ENCODE assay signal across 8 mouse cellular contexts in the genomic region with DNA sequence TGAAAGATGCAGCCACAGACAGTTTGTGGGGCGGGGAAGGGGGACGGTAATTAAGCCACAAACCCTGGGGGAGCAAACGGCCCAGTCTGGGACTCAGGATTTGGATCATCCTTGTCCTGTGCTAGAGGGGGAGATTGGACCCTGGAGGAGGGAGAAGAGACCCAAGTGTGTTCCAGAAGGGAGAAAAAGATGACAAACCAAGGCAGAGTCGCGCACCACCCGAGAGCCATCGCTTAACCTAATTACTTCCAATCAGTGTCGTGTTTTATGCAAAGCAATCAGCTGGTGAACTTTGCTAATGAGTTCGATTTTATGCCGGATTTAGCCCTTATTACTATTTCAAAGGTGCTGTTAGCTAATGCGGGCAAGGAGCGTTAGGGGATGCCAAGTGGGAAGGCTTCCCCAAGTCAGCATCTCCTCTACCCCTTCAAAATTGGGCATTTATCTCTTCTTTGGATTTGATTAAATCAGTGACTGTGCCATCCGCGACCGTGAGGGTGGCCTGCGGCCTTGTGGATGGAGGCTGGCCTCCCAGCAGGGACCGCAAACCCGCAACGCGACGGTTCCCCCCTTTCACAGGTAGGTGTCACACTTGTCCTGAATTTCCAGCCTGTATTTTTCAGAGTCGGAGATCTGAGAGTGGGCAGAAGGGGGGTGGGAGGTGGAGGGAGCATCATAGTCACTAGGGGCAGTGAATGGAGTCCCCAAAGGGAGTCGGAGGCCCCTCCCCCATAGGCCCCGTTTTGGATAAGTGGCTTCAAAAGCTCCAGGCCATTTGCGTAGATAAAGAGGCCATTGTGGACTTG. TPM values are rescaled to one million over a fixed set of nuclear protein-coding genes. Genes with fewer than 3 reads are reported as not detected.
DNase-seq lines count a peak whose midpoint lies in the region; ATAC-seq and TF ChIP-seq lines count a peak whose summit lies in the region.

No protein-coding gene starts in this region.

- H3K4me2 ChIP-seq in limb, embryonic 14.5 days (replicated peaks; ENCODE audit: low read depth, low read length, severe bottlenecking) = peak overlapping the region; percentile 50
- peak overlapping the region; percentile 60 for H3K4me2 ChIP-seq in neural tube, embryonic 11.5 days (ENCODE audit: low read depth)

- peaks cover 13% of the 10 kb centered on the region for H3K4me1 ChIP-seq in limb, embryonic 14.5 days (ENCODE audit: control insufficient read depth, insufficient read depth, low read length)
- peaks cover 31% of the 10 kb centered on the region for H3K4me1 ChIP-seq in neural tube, embryonic 11.5 days (ENCODE audit: control insufficient read depth, insufficient read depth, low read length)

- peak overlapping the region; percentile 38 for H3K4me3 ChIP-seq in limb, embryonic 14.5 days (replicated peaks; ENCODE audit: low read length)
- H3K4me3 ChIP-seq in neural tube, embryonic 11.5 days (ENCODE audit: low read depth, low read length) = peak overlapping the region; percentile 38

- 3% methylated on average over 25 of the region's 25 CpGs for WGBS in limb, embryonic 14.5 days
- WGBS in neural tube, embryonic 11.5 days = 1% methylated on average over 25 of the region's 25 CpGs

- H3K27ac ChIP-seq in limb, embryonic 14.5 days (replicated peaks; ENCODE audit: low read depth, low read length) = peak overlapping the region; percentile 53; the same call in 1 of the 2 replicates
- peak overlapping the region; percentile 73 for H3K27ac ChIP-seq in neural tube, embryonic 11.5 days (ENCODE audit: low read depth, low read length)

- H3K9me3 ChIP-seq in limb, embryonic 14.5 days (ENCODE audit: control insufficient read depth, low read length) = no peaks in the 10 kb centered on the region
- H3K9me3 ChIP-seq in neural tube, embryonic 11.5 days (ENCODE audit: control insufficient read depth, low read length) = no peaks in the 10 kb centered on the region

- TF ChIP-seq POLR2A in limb, embryonic 14.5 days (IDR thresholded peaks at IDR 0.05; ENCODE audit: borderline replicate concordance, extremely low read depth, insufficient read depth, insufficient read length) = 0 out of 2 replicates have a peak, but pooled peaks have one; percentile 10

- H3K27me3 ChIP-seq in limb, embryonic 14.5 days (ENCODE audit: control insufficient read depth, insufficient read depth, low read length) = peaks cover 78% of the 10 kb centered on the region
- peaks cover 36% of the 10 kb centered on the region for H3K27me3 ChIP-seq in neural tube, embryonic 11.5 days (ENCODE audit: control insufficient read depth, insufficient read depth, low read length)

- DNase-seq in adrenal gland, postnatal 14 days = peak; percentile 40
- no peak for DNase-seq in adrenal gland, postnatal 25 days
- DNase-seq in thymus, postnatal 0 days (ENCODE audit: low spot score) = peak; percentile 13
- DNase-seq in thymus, postnatal 10 days (ENCODE audit: low spot score in 2 of 2) = no peak
- DNase-seq in heart, postnatal 4 days = peak; percentile 62
- peak; percentile 70 for DNase-seq in limb, embryonic 14.5 days (ENCODE audit: low spot score)
- DNase-seq in neural tube, embryonic 11.5 days (ENCODE audit: low spot score) = peak; percentile 90
- no peak for DNase-seq in spleen, postnatal 36 days (ENCODE audit: low spot score in 2 of 2)

- peaks cover 9% of the 10 kb centered on the region for H3K36me3 ChIP-seq in limb, embryonic 14.5 days (ENCODE audit: control insufficient read depth, insufficient read depth, low read length)
- H3K36me3 ChIP-seq in neural tube, embryonic 11.5 days (ENCODE audit: control insufficient read depth, insufficient read depth, low read length) = peaks cover 2% of the 10 kb centered on the region; the same call in 1 of the 2 replicates

- peak overlapping the region; percentile 66 for H3K9ac ChIP-seq in limb, embryonic 14.5 days (ENCODE audit: low read depth, low read length, severe bottlenecking)
- H3K9ac ChIP-seq in neural tube, embryonic 11.5 days (ENCODE audit: low read length) = peak overlapping the region; percentile 57

- no peak for ATAC-seq in limb, embryonic 14.5 days (ENCODE audit: low FRiP score, low read depth)
- peak; percentile 56 for ATAC-seq in neural tube, embryonic 11.5 days (ENCODE audit: insufficient read depth, low FRiP score, low TSS enrichment)

RNA-seq across cellular contexts. Expression of gene Irx5, which starts 4.3 kb away (rescaled TPM):
- 1.5 and 1.7 TPM in 2 replicates for total RNA-seq in adrenal gland, postnatal 14 days (2021)
- total RNA-seq in adrenal gland, postnatal 25 days (2021) = 2.9 and 3.3 TPM in 2 replicates
- 0.12 TPM in 1 of 2 replicates, not detected in the other for polyA plus RNA-seq in thymus, postnatal 0 days (2015; fragmentation: Nextera tagmentation; extraction: Ambion mirVana)
- total RNA-seq in heart, postnatal 4 days (2021) = 10 to 100 TPM; 12.0 to 12.7 TPM
- 34.1 and 48.4 TPM in 2 replicates for polyA plus RNA-seq in limb, embryonic 14.5 days (2012; rRNA removed)
- polyA plus RNA-seq in limb, embryonic 14.5 days (2014; fragmentation: Nextera tagmentation; extraction: Ambion mirVana) = 27.5 and 34.6 TPM in 2 replicates
- 19.7 and 21.2 TPM in 2 replicates for polyA plus RNA-seq in neural tube, embryonic 11.5 days (2014; fragmentation: Nextera tagmentation; extraction: Ambion mirVana)

Comparison
In these comparisons a context has a peak if more than half of its experiments do, and no peak if none do; other contexts are left out.
1. DNase-seq: peak in adrenal gland, postnatal 14 days (single experiment), thymus, postnatal 0 days (single experiment), heart, postnatal 4 days (single experiment), limb, embryonic 14.5 days (single experiment) and neural tube, embryonic 11.5 days (single experiment); none in adrenal gland, postnatal 25 days (single experiment), thymus, postnatal 10 days (0 of 2) and spleen, postnatal 36 days (0 of 2).